Mouse (Mus musculus) lung, adult 10 weeks (tissue): ENCODE data around the gene 4930513O06Rik. TPM values are rescaled to one million over a fixed set of nuclear protein-coding genes. Genes with fewer than 3 reads are reported as not detected.

ENCODE experiments used
- polyA plus RNA-seq: library from polyadenylated mRNA; stranded (reverse); fragments of 350-450 nt; fragmentation: Illumina TruSeq; extraction: RNeasy Lipid Tissue Mini Kit (QIAGEN cat#74804); gene quantifications from one replicate; pipeline ENCODE4 v1.2.3, GENCODE M21; 2014; ENCODE audit warnings: low read depth, low replicate concordance; ENCODE audit not compliant: insufficient read depth

The 4930513O06Rik gene
- polyA plus RNA-seq, result not detected

GRCm38 (mm10) chrX:139085943-139086342 lies at the start of gene 4930513O06Rik:
4930513O06Rik (plus strand) TSS chrX:139086243.

GRCm38 (mm10) chrX:139085077-139085476 lies 966 bp upstream of the 4930513O06Rik start, which contains the start of gene Serpina7:
Serpina7 (minus strand) TSS chrX:139085236.

Other genes starting within 250 kb of the 4930513O06Rik start
- gene Nrk, start 171.8 kb upstream of the 4930513O06Rik start, polyA plus RNA-seq, result 0.04 TPM
- 0.46 TPM for gene Serpina7, start 1.0 kb upstream of the 4930513O06Rik start, polyA plus RNA-seq
- gene 4933428M09Rik, start 93.0 kb downstream of the 4930513O06Rik start, polyA plus RNA-seq, result not detected
- 1.2 TPM for gene Mum1l1, start 123.8 kb downstream of the 4930513O06Rik start, polyA plus RNA-seq
- not detected for gene Trap1a, start 247.4 kb downstream of the 4930513O06Rik start, polyA plus RNA-seq